Mouse (Mus musculus) midbrain, embryonic 10.5 days (tissue): Measurements from ENCODE around the gene Naaladl1. TPM values are rescaled to one million over a fixed set of nuclear protein-coding genes. Genes with fewer than 3 reads are reported as not detected.
A peak's percentile ranks its signal among the peaks of the same experiment; 100 is the strongest.

ENCODE experiments used
- DNase-seq: peaks from one replicate; pipeline ENCODE4 v3.0.0-alpha.2; 2017; ENCODE audit warnings: low spot score
- H3K27ac ChIP-seq: fragments of 300-500 bp; sonication (generic); replicated peaks from 2 replicates; pipeline ENCODE4 v1.5.1; 2016; ENCODE audit warnings: mild to moderate bottlenecking
- H3K27me3 ChIP-seq: fragments of 300-500 bp; sonication (generic); 2 replicates; pipeline ENCODE4 v1.6.1; 2016; ENCODE audit warnings: low read depth, mild to moderate bottlenecking; ENCODE audit not compliant: poor library complexity, severe bottlenecking
- H3K36me3 ChIP-seq: fragments of 300-500 bp; sonication (generic); 2 replicates; pipeline ENCODE4 v1.6.1; 2016; ENCODE audit warnings: mild to moderate bottlenecking, moderate library complexity
- H3K4me1 ChIP-seq: fragments of 300-500 bp; sonication (generic); 2 replicates; pipeline ENCODE4 v1.6.1; 2016
- H3K4me3 ChIP-seq: fragments of 300-500 bp; sonication (generic); 2 replicates; pipeline ENCODE4 v1.5.1; 2016; ENCODE audit warnings: mild to moderate bottlenecking, moderate library complexity
- H3K9me3 ChIP-seq: fragments of 300-500 bp; sonication (generic); replicated peaks from 2 replicates; pipeline ENCODE4 v1.6.1; 2016; ENCODE audit warnings: mild to moderate bottlenecking
- WGBS: fragments of 180-500 bp; shearing (Covaris S2); methylation state at CpG from one replicate; pipeline ENCODE4 v1.1.7; 2016; 5-methylcytosine and 5-hydroxymethylcytosine counted together
- polyA plus RNA-seq: library from polyadenylated mRNA; unstranded; fragments of >200 nt; fragmentation: Nextera tagmentation; extraction: Ambion mirVana; gene quantifications from 2 replicates; pipeline ENCODE4 v1.2.1, GENCODE M21; 2016

The Naaladl1 gene
- polyA plus RNA-seq, result 0.72 and 0.99 TPM in 2 replicates

GRCm38 (mm10) chr19:6105586-6105985 is at the start of gene Naaladl1:
Naaladl1 (plus strand) TSS chr19:6105782.
- WGBS, result 86% methylated on average over 7 of the region's 7 CpGs

GRCm38 (mm10) chr19:6056696-6057095 is 48.9 kb upstream of the Naaladl1 start:
- peak overlapping the region; percentile 96; the same call in 1 of the 2 replicates for H3K27ac ChIP-seq
- peak overlapping the region; percentile 92 for H3K4me3 ChIP-seq
- peaks cover 30% of the 10 kb centered on the region for H3K4me1 ChIP-seq
- peaks cover 64% of the 10 kb centered on the region for H3K36me3 ChIP-seq
- H3K27me3 ChIP-seq, result no peaks in the 10 kb centered on the region
- H3K9me3 ChIP-seq, result no peaks in the 10 kb centered on the region
- WGBS, result 65% methylated on average over 4 of the region's 4 CpGs
- no peak for DNase-seq

More at GRCm38 (mm10) chr19:6105586-6105985, at the start of gene Naaladl1:
- Histone ChIP-seq H3K9me3 (no peaks in the 10 kb centered on the region), H3K4me1 (no peaks in the 10 kb centered on the region), H3K4me3 (no peak within 1 kb of the TSS), H3K36me3 (0 out of 2 replicates have a peak, but pooled peaks cover 8% of the 10 kb centered on the region), H3K27me3 (no peaks in the 10 kb centered on the region), H3K27ac (no peak within 1 kb of the TSS)
- no peak for DNase-seq

GRCm38 (mm10) chr19:6057313-6058096 is 48.1 kb upstream of the Naaladl1 start, which contains the start of the genes Mrpl49 and Fau:
Mrpl49 (minus strand) TSS chr19:6057785.
Fau (plus strand) TSS chr19:6057844.
- WGBS, result under 1% methylated on average over 63 of the region's 63 CpGs
- Histone ChIP-seq H3K27ac (peak within 1 kb of the TSS; percentile 96), H3K27me3 (no peaks in the 10 kb centered on the region), H3K36me3 (peaks cover 58% of the 10 kb centered on the region), H3K4me1 (peaks cover 38% of the 10 kb centered on the region), H3K4me3 (peak within 1 kb of the TSS; percentile 92), H3K9me3 (no peaks in the 10 kb centered on the region)
- peak; percentile 98 for DNase-seq

- H3K9me3 ChIP-seq, result no peaks in the 10 kb centered on the region
- WGBS, result 40% methylated on average over 5 of the region's 5 CpGs
- H3K4me3 ChIP-seq, result peak overlapping the region; percentile 92
- H3K27ac ChIP-seq, result peak overlapping the region; percentile 96
- peaks cover 58% of the 10 kb centered on the region for H3K36me3 ChIP-seq
- H3K27me3 ChIP-seq, result no peaks in the 10 kb centered on the region
- no peak for DNase-seq
- peaks cover 49% of the 10 kb centered on the region for H3K4me1 ChIP-seq
Observed at GRCm38 (mm10) chr19:6058513-6058912, 47.1 kb upstream of the Naaladl1 start.

GRCm38 (mm10) chr19:6058966-6059365 is 46.6 kb upstream of the Naaladl1 start:
- Histone ChIP-seq H3K27me3 (no peaks in the 10 kb centered on the region), H3K4me3 (peak overlapping the region; percentile 92), H3K27ac (no peak overlapping the region), H3K9me3 (no peaks in the 10 kb centered on the region), H3K36me3 (peaks cover 54% of the 10 kb centered on the region), H3K4me1 (peaks cover 49% of the 10 kb centered on the region)
- DNase-seq, result no peak
- 88% methylated on average over 5 of the region's 5 CpGs for WGBS

GRCm38 (mm10) chr19:6061021-6061533 is 44.5 kb upstream of the Naaladl1 start, which contains the start of gene Znhit2:
Znhit2 (plus strand) TSS chr19:6061192.
- DNase-seq, result peak; percentile 91
- H3K36me3 ChIP-seq, result peaks cover 35% of the 10 kb centered on the region
- H3K9me3 ChIP-seq, result no peaks in the 10 kb centered on the region
- peak within 1 kb of the TSS; percentile 83 for H3K4me3 ChIP-seq
- under 1% methylated on average over 58 of the region's 58 CpGs for WGBS
- H3K27ac ChIP-seq, result peak within 1 kb of the TSS; percentile 92
- peaks cover 49% of the 10 kb centered on the region for H3K4me1 ChIP-seq
- no peaks in the 10 kb centered on the region for H3K27me3 ChIP-seq

- H3K9me3 ChIP-seq, result no peaks in the 10 kb centered on the region
- no peaks in the 10 kb centered on the region for H3K27me3 ChIP-seq
- peaks cover 33% of the 10 kb centered on the region for H3K36me3 ChIP-seq
- H3K4me1 ChIP-seq, result peaks cover 49% of the 10 kb centered on the region
- H3K4me3 ChIP-seq, result peak overlapping the region; percentile 83
- peak overlapping the region; percentile 92 for H3K27ac ChIP-seq
- WGBS, result 3% methylated on average over 44 of the region's 44 CpGs
- DNase-seq, result peak; percentile 47
Observed at GRCm38 (mm10) chr19:6061641-6062302, 43.8 kb upstream of the Naaladl1 start.

- 80% methylated on average over 5 of the region's 5 CpGs for WGBS
- DNase-seq, result no peak
- Histone ChIP-seq H3K9me3 (no peaks in the 10 kb centered on the region), H3K4me3 (peak overlapping the region; percentile 83), H3K27ac (peak overlapping the region; percentile 92), H3K36me3 (peaks cover 33% of the 10 kb centered on the region), H3K4me1 (peaks cover 53% of the 10 kb centered on the region), H3K27me3 (no peaks in the 10 kb centered on the region)
Observed at GRCm38 (mm10) chr19:6062418-6062817, 43.2 kb upstream of the Naaladl1 start.

GRCm38 (mm10) chr19:6063081-6063480 is 42.5 kb upstream of the Naaladl1 start:
- H3K27me3 ChIP-seq, result no peaks in the 10 kb centered on the region
- H3K4me3 ChIP-seq, result peak overlapping the region; percentile 83; the same call in 1 of the 2 replicates
- no peaks in the 10 kb centered on the region for H3K9me3 ChIP-seq
- peaks cover 60% of the 10 kb centered on the region for H3K4me1 ChIP-seq
- WGBS, result 93% methylated on average over 6 of the region's 6 CpGs
- DNase-seq, result no peak
- H3K36me3 ChIP-seq, result peaks cover 33% of the 10 kb centered on the region
- H3K27ac ChIP-seq, result no peak overlapping the region

- Histone ChIP-seq H3K36me3 (peaks cover 44% of the 10 kb centered on the region), H3K27me3 (no peaks in the 10 kb centered on the region), H3K4me3 (peak overlapping the region; percentile 73), H3K9me3 (no peaks in the 10 kb centered on the region), H3K4me1 (peaks cover 46% of the 10 kb centered on the region), H3K27ac (peak overlapping the region; percentile 88)
- DNase-seq, result no peak
- 41% methylated on average over 5 of the region's 5 CpGs for WGBS
Observed at GRCm38 (mm10) chr19:6066571-6066970, 39.0 kb upstream of the Naaladl1 start.

GRCm38 (mm10) chr19:6067011-6067723 is 38.4 kb upstream of the Naaladl1 start:
- Histone ChIP-seq H3K27me3 (no peaks in the 10 kb centered on the region), H3K4me3 (peak overlapping the region; percentile 73), H3K4me1 (peaks cover 40% of the 10 kb centered on the region), H3K36me3 (peaks cover 45% of the 10 kb centered on the region), H3K9me3 (no peaks in the 10 kb centered on the region), H3K27ac (peak overlapping the region; percentile 88)
- WGBS, result 2% methylated on average over 30 of the region's 30 CpGs
- peak; percentile 88 for DNase-seq
